Mouse (Mus musculus) heart, adult 18-20 months (tissue): ENCODE measurements around the gene Hyal1. TPM values are rescaled to one million over a fixed set of nuclear protein-coding genes. Genes with fewer than 3 reads are reported as not detected.
"Not testable (repeated sequence)": the region's sequence is repeated elsewhere in the genome, so short reads cannot be mapped to it uniquely, and the experiment has no call there.

ENCODE experiments used
- DNase-seq, 2 experiments: peaks; one replicate each; pipeline ENCODE4 v3.0.0; 2021 to 2022; ENCODE audit warnings: mixed read lengths in 1 of 2
- total RNA-seq, 2 experiments: library from RNA; stranded (reverse); gene quantifications; 2 replicates each; pipeline ENCODE4 v1.2.3; 2021

Hyal1 gene
- total RNA-seq, 2 experiments from 2014 or later, result 3.4 to 5.1 TPM

DNA sequence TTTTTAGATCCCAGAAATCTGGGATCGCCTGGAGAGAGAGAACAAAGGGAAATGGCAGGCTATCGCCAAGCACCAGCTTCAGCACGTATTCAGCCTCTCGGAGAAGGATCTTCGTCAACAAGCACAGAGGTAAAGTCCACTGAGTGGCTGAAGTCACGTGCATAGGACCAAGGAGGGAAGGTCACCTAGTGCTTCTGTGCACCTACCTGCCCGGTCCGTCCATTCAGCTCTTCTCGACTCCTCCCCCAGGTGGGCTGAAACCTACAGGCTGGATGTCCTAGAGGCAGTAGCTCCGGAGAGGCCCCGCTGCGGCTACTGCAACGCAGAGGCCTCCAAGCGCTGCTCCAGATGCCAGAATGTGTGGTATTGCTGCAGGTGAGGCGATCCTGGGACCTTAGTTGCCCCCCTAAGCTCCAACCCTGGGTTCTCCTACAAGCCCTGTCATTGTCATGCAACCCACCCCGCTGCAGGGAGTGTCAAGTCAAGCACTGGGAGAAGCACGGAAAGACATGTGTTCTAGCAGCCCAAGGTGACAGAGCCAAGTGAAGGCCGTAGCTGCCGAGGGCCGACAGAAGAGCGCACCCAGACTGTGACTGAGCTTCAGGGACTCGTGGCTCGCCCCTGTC is 26.1 kb upstream of the Hyal1 start:
- no peak for DNase-seq

DNA sequence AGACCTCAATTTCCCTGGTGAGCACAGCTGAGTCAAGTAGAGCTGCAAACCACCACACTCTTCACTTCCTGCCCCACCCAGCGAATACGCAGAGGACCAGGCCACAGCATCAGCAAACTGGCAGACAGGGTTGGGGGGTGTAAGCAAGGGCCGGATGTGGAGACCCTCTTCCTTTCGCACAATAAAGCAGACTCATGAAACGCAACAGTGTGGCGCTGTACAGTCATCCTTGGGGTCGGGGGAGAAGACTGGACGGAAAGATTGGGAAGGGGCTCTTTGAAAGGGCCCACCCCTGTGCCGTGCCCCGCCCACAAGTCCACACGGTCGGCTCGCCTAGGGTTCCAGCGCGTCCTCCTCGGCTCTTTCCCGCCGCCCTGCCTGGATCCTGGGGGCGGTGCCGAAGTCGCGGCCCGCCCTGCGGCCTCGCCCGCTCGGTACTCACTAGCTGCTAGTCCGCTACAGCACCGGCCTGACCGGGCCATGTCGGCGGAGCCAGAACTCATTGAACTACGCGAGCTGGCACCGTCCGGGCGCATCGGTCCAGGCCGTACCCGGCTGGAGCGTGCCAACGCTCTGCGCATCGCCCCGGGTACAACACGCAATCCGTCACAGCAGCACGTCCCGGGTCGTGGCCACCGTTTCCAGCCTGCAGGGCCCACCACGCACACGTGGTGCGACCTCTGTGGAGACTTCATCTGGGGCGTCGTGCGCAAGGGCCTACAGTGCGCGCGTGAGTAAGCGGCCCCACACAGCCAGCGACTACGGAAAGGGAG is 25.4 kb upstream of the Hyal1 start, which contains the start of gene Rassf1:
Rassf1 (plus strand) TSS at position 439 of the 773 bp plus-strand sequence.
- DNase-seq, result peak; percentile 77 to 85

DNA sequence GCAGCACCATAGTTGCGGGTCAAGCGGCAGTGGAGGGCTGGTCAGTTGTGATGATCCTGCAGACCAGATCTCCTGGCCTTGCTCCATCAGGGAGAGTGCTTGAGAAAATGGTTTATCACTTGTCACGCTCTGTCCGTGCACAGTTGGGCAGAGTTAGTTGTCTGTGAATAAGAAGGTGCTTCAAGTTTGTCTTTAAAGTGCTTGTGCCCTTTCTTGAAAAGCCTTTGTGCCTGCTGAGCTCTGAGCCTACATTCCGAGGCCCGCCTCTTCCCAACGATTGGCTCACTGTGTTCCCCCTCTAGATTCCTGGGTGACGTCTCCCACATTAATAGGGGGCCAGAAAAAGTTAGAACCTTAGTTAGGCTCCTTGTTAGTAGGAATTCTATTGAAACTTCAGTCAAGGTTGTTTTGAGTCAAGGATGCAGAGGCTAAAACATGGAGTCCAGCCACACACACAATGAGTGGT is 24.8 kb upstream of the Hyal1 start:
- no peak for DNase-seq

DNA sequence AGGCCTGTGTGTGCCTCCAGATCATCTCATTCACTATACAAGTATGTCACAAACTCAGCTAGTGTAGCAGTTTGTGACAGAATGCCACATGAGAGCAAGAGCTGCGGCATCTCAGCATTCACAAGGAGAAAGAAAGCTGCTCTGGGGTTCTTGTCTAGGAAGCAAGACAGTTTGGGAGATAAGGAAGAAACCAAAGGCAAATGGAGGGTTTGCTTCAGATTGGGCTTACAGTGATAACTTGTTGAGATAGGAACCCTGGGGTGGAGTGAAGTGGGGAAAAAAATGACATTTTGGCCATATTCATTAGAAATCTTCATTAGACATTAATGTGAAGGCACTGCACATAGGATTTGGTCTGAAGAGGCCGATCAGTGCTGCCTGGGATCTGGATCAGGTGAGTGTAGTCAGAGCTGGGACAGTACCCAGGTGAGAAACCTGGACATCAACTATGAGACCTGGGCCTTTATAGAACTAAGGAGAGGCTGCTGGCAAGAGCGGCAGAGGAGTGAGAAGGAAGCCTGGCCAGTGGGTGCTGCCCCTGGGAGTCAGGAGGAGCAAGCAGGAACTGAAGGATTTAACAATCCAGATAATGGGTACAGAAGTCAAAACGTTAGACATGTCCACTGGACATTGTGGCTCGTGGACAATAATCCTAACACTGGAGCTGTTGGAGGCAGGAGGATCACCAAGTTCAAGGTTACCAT is 23.9 kb upstream of the Hyal1 start:
- DNase-seq, result no peak

DNA sequence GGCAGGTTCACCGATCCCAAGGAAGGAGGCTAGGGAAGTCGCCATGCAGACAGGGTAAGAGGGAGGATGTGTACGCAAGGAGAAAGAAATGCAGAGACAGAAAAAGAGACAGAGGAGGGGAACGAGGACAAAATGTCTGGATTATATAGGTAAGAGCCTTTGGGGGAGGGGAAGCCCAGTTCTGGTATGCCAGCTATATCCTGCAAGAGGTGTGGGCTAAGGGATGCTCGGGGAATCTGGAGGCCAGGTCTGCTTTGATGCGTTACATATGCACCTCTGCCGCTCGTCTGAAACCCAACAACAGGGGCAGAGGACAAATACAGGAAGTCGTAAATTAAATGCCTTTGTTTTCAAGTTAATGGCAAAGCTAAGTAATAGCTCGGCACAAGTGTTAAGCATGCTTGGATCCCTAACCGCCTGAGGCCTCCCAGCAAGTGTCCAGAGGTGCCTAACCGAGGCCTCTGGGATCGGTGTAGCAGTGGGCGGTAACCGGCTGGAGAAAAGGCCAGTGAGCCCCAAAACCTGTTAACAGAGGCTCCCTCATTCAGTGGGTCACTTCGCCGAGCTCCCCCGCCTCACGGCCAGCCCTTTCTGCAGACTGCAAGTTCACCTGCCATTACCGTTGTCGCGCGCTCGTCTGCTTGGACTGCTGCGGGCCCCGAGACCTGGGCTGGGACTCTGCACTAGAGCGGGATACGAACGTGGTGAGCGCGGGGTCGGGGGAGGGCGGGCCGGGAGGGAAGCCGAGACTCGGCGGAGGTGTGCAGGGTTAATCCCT is 23.0 kb upstream of the Hyal1 start:
- no peak for DNase-seq

DNA sequence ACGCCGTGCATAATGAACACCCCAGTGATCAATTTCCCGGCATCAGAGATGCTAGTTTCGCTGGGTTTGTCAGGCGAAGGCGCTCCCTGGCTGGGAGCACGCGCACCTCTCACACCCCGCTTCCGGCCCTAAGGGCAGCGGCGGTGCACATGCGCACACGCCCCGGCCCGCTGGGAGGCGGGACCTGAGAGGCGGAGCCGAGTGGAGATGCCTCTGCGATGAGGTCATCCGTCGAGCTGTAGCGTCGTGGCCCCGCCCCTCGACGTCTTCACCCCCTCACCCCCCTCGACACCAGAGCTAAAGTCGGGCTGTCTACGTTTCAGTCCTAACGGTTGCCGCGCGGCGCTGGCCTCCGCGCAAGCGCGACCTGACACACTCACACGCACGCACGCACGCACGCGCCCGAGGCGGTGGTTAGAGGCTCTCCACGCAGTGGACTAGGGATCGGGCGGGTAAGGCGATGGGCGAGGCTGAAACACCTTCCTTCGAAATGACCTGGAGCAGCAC is 22.4 kb upstream of the Hyal1 start:
- peak; percentile 94 to 97 for DNase-seq

DNA sequence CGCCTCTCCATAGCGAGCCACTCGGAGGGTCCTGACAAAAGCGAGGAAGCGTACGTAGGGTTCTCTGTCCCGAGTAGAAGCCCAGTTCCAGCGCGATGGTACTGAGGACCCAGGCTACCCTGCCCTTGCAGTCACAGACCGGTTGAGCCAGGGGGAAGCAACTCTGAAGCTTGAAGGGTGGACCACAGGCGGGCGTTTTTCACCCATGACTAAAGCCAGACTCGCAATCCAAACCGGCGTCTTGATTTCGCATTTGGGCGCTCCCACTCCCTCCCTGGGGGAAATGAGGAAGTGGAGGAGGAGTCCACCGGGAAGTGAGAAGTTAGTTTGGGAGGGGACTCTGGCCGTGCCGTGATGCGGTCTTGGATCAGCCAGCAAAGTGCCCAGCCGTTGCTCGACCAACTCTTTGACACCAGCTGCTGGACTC is 21.7 kb upstream of the Hyal1 start:
- DNase-seq, result peak; percentile 86 to 91

- no peak for DNase-seq
Observed at GRCm38 (mm10) chr9:107555701-107556100, 21.0 kb upstream of the Hyal1 start.

DNA sequence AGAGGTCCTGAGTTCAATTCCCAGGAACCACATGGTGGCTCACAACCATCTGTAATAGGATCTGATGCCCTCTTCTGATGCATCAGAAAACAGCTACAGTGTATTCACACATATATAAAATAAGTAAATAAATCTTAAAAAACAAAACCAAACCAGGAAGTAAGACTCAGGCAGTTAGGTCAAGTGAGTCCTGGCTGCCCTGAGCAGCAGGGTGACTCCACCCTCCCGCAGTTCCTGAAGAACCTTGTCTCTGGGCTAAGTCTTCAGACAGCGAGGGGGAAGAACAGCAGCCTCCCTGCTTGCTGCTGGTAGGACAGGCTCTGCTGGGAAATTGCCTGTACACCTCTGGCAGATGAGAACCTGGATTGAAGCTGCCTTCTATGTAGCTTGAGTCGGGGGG is 20.4 kb upstream of the Hyal1 start:
- no peak for DNase-seq

DNA sequence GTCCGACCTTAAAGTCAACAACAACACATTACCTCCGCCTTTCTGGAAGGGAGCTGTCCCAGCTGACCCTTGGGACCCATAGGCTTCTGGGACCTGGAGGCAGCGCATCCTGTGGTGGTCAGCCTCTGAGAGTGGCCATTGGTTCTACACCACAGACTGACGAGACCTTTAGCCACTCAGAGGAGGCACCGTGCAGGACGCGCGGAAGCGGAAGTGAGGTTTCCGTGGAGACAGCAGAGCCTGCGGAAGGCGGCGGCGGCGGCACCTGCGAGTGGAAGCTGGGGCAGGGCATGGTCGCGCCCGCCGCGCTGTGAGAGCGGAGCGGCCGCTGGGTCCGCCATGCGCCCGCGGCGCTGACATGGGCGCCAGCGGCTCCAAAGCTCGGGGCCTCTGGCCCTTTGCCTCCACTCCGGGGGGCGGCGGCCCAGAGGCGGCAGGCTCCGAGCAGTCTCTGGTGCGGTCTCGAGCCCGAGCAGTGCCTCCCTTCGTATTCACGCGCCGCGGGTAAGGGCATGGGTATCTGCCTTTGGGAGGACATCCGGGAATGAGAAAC is 13.6 kb upstream of the Hyal1 start, which contains the start of gene Tusc2:
Tusc2 (plus strand) TSS at position 227 of the 553 bp plus-strand sequence.
- DNase-seq, result peak; percentile 97 to 98

DNA sequence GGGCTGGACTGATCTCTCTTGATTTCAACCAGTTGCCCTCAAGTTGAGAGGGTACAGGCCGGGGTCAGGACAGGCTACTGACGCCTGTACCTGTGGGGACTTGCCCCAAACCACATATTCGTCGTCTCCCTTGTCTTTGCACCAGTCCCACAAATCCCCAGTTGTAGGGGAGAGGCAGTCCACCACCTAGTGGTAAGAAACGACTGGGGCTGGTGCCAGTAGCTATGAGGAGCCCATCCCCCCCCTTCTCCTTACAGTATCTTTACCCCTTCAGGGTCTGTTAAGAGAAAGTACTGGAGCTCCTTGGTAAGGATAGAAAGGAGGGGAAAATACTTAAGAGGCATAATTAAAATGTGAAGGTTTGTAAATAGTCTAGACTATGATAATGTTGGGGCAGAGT is 11.2 kb upstream of the Hyal1 start:
- DNase-seq, result not testable (repeated sequence)

GRCm38 (mm10) chr9:107566041-107566709 is 10.6 kb upstream of the Hyal1 start:
- DNase-seq, result peak; percentile 86 to 93

- DNase-seq, result peak; percentile 71 to 91
Observed at GRCm38 (mm10) chr9:107566855-107567254, 9.9 kb upstream of the Hyal1 start.

DNA sequence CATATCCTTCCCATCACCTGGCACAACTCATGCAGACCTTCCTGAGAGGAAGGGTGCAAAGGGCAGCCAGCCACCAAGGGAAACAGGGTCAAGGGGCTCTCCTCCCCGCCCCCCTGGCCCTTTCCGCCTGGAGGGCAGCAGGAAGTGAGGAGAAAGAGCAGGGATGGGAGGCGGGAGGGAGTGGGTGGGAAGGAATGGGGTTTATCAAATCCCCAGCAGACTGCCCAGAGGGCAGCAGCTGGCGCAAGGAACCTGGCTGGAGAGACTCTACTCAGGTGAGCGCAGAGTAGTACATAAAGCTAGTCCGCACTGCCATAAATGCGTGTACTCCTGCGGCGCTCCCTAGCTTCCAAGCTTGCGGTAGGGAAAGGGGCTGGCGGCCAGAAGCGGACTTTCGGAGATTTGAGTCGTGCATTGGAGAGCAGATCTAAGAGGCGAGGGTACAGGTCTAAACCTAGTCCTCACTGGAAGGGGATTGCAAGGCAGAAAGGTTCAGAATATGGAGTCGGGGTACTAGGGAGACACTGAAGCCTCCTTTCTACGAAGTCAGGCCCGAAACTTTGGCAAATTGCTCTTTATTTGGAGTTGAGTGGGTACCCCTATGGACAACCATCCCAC is 8.9 kb upstream of the Hyal1 start, which contains the start of gene Hyal2:
Hyal2 (plus strand) TSS at position 244 of the 618 bp plus-strand sequence.
- peak in 1 of 2 experiments; percentile 77 for DNase-seq

DNA sequence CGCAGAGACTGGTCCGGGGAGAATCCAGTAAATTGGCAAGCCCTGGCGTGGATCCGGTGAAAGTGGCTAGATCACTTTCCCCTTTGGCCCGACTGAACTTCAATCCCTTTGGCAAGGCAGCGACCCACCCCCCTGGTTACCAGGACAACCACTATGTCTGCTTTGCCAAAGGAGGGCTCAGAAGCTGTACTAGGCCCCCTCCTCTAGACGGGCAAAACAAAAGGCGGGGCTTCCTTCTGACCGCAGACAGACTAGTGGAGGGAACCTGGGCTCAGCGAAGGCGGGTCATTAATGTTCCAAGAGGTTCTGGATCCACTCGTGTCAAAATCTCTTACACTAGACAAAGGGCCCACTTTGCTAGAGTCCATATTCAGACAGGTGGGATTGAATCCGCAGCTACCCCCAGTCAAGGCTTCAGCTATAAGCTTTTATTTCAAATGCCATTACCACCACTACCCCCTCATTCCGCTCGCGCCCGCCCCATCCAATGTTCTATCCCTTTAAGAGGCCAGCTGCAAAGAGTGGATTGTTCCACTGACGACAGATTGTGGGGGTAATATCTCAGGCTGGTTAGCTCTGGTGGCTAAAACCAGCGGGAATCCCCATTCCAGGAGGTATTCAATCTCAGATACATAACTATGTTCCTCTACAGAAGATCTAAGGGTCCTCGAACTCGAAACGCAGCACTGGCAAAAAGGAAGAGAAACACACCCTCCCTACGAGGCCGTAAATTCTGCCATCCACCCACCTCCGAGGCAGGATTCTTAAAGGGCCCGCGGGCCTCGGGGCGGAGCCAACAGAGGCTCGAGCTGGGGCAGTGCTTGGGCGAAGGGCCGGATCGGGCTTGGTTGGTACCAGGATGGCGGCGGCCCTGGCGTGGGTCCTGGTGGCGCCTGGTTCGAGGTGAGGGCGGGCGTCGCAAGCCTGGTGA is 8.1 kb upstream of the Hyal1 start:
- DNase-seq, result peak; percentile 91 to 92

GRCm38 (mm10) chr9:107569270-107569669 is 7.5 kb upstream of the Hyal1 start:
- DNase-seq, result no peak

- DNase-seq, result no peak
Observed at GRCm38 (mm10) chr9:107570016-107570415, 6.7 kb upstream of the Hyal1 start.

DNA sequence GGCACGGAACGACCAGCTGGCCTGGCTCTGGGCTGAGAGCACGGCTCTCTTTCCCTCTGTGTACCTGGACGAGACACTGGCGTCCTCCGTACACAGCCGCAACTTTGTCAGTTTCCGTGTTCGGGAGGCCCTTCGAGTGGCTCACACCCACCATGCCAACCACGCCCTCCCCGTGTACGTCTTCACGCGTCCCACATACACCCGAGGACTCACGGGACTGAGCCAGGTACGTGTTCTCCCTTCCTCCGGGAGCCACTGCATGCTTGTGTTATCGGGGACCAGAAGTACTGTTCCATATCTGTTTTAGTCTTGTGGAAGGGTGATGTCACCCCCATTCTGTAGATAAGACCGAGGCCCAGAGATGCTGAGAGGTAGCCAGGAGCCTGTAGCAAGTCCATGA is 5.9 kb upstream of the Hyal1 start:
- no peak for DNase-seq
